Mouse (Mus musculus): ENCODE results near the gene Nfkb1.

Nfkb1 gene

DNA sequence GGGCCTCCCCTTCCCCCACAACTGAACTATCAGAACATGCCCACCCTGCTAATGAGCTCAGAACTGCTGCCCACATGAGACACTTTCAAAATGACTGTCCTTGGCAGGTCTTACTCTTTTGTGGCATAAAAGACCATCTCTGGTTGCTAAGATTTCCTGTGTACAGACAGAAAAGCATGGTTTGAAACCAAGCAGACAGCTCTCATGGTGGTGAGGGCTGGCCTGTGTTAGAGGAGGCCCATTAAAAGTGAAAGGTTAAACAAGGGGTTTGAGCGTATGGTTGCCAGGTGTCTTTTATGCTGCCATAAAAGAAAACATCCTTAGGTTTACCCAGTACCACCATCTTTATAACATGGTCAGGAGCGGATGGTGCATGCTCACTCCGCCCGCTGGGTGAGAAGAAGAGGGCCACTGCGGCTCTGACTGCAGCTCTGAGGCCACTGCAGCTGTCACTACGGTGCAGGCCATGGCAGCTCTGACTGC lies 25.5 kb downstream of the Nfkb1 start:
- DNase-seq, result no peak

DNA sequence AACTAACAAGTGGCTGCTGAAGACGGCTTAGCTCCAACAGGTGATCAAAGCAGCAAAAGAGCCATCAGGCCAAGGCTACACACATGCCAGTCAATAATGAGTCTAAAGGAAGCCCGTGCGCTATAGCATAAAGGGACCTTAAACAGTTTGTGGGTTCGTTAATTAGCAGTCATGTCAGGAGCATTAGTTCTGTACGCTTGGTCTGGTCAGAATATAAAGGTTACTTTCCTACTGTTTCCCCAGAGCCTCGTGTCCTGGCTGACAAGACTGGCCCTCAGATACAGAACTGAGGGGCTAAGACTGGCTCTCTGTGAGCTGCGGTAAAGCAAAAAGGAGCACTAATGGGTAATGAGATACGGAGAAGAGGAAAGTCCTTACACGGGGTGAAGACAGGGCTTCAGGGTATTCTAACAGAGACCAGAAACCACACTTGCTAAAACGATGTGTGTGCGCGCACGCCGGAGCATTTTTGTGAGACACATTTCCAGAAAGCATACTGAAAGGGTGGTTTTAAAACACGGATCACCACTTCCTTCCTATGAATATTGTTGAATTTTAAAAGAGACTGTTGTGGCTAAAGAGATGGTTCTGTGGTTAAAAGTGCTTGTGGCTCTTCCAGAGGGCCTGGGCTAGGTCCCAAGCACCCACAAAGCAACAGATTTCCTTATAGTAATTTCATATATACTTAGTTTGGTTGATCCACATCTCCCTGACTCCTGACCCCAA lies 29.0 kb downstream of the Nfkb1 start:
- no peak for DNase-seq

DNA sequence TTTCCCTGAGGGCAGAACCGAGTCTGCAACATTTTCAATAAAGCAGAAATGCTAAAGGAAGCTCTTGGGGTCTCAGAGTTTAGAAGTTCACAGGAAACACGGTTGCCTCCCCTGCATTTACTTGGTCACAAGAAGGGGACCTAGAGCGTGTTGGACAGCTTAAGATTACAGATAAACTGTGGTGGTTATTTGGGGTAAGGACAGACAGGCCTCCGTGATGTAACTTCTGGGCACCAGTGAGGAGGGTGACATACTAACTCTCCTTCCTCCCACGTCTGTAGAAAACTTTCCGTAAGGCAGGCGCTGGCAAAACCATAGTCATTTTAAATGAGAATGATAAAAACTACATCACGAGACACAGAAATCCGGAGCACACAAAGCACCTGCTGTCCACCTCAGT lies 29.6 kb downstream of the Nfkb1 start:
- no peak for DNase-seq

- DNase-seq, result no peak
These were observed 32.7 kb downstream of the Nfkb1 start for GRCm38 (mm10) chr3:135658540-135659097.

DNA sequence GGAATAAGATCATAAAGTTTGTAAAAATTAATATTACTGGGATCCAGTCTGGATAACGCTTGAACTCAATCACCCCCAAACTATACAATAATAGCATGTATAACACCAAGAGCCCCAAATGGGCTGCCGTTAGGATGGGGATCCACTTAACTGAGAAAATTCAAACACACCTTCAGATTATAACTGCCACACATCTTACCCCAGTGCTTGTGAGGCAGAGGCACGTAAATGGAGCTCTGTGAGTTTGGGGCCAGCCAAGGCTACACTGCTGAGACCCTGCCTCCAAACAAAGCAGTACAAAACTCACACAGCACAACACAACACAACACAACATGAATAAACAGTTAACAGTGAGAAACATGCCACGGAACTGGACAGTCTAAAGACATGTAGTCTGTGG lies 35.2 kb downstream of the Nfkb1 start:
- no peak for DNase-seq

DNA sequence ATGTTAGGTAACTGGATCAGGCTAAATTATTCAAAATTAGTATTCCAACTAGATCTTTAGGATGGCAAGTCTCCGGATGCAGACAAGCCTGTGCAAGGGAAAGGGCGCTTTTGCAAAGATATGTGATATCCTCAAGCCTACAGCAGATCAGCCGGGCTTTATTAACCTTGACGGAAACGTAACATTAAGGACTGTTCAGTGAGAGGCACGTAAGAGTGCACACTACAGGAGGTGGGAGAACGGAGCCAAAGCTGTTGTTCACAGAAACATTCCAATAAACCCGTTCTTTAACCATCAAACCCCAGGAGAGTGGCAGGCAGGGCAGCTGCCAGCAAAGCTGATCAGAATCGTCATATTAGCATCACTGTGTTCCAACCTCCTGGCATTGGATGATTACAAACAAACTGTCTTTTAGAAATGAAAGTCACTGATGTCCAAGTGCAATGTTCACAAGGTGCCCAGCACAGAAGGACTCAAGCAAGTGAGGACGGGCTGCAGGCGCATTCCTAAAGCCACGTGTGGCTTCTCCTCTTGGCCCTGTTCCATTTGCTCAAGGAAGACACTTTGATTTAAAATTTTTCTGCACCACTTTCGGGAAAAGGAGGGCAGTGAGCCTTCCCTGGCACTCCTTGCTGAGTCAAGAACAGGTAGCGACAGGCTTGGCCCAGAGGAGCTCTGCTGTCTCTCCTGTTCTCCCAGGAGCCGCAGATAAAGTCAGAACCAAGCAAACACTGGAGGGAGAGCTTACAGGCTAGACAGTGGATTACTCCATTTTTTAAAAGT lies 40.4 kb downstream of the Nfkb1 start:
- no peak for DNase-seq

DNA sequence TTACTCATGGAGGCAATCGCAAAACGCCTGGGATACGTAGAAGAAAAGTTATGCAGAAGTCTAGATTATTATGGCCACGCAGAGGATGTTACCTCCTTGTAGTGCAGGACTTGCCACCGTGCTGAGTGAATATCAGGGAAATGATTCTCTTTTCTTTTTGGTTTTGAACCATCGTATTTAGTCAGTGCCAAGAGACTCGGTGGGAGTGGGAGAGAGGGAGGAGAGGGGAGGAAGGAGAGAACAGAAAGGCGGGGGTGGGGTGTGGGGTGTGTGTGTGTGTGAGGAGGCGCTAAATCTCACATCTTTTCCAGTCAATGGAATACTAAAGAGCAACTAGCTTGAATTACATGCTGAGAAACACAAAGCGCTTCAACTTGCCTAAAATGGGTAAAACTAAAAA lies 41.5 kb downstream of the Nfkb1 start:
- no peak for DNase-seq

DNA sequence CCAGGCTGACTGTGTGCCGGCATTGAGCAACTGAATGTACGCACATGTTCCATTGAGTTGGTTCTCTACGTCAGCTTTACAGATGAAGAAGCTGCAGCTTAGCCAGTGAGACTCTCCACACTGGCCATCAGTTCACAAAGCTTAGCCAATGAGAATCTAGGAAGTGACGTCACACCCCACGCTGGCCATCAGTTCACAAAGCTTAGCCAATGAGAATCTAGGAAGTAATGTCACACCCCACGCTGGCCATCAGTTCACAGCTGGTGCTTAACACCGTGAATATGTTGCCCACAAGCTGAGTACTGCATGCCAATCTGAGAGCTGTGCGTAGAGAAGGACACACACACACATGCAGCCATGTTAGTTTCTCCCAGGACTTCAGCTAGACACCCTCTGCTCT lies 42.8 kb downstream of the Nfkb1 start:
- DNase-seq, result no peak

- DNase-seq, result no peak
These were observed 44.7 kb downstream of the Nfkb1 start for GRCm38 (mm10) chr3:135646622-135647021.

DNA sequence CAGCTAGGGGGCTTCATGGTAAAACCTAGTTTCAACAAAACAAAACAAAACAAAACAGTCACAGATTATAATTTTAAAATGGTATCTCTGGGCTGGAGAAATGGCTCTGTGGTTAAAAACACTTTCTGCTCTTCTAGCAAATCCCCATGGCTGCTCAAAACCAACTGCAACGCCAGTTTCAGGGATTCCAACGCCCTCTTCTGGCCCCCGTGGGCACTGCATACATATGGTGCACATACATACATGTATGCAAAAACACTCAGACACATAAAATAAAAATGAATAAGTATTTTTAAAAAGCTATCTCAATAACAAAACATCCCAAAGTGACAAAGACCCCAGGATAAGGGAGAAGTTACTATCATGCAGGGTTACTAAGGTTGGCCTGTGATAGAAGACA lies 46.4 kb downstream of the Nfkb1 start:
- DNase-seq, result no peak

GRCm38 (mm10) chr3:135641623-135641915 lies 49.8 kb downstream of the Nfkb1 start:
- no peak for DNase-seq

DNA sequence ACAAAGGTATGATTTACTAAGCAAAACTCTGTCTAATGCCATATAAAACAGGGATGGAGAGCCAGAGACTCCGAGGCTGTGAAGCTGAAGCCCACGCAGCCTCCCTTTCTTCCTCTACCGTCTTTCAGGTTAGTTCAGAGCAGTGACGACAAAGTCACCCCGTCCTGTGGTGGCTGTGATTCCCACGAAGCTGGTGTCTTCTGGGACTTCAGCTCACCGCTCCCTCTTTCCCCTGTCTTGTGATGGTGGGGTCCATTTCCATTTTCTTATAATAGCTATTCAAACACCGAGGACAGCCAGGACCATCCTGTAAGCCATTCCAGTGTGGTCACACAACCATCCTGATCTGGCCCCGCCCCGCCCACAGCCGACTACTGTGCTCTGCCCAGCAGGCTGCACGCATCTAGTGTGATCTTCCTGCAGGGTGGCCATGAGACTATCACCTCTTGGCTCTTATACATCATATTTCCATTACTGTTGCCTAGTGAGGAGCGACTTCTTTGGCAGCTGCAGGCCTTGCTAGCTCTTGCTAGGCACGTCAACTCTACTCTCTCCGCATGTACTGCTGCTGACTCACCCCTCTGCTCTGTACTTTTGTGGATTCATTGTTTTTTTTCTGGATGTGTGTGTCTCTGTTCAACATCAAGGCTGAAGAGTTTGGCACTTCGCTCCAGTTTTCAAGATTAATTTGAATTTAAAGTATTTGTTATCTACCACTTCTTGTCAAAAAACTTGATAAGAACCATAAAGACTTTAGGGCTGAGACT lies 50.3 kb downstream of the Nfkb1 start:
- DNase-seq, result no peak

DNA sequence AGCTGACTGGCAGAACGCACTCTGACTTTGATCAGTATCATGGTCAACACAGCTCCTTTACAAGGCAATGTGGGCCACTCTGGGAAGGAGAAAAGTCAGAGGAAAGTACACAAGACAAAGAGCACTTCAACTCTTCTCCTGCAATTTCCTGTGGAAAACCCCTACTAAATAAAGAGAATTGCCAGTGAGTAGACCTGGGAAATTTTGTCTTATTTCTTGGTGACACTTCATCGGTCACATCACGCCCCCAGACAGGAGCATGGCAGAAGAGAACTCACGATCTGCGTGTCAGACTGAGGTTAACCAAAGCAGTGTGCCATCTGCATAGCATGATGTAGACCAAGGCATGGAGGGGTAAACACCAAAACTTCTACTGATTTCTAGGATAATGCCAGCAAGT lies 51.1 kb downstream of the Nfkb1 start:
- no peak for DNase-seq

DNA sequence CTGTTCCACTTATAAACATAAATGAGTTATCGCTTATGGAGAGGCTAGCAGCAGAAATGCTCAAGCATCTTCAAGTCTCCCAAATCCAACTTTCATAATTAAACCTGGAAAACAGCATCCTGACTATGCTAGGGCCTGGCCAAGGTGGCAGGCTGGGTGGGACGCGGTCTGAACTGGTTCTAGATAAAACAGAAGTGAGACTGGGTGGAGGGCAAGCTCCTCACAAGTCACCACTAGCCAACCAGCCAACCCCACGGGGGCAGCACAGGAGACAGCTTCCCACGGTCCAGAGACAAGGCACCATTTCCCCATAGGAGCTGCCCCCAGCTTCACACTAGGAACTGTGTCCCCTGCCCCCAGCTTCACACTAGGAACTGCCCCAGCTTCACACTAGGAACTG lies 53.8 kb downstream of the Nfkb1 start:
- no peak for DNase-seq

DNA sequence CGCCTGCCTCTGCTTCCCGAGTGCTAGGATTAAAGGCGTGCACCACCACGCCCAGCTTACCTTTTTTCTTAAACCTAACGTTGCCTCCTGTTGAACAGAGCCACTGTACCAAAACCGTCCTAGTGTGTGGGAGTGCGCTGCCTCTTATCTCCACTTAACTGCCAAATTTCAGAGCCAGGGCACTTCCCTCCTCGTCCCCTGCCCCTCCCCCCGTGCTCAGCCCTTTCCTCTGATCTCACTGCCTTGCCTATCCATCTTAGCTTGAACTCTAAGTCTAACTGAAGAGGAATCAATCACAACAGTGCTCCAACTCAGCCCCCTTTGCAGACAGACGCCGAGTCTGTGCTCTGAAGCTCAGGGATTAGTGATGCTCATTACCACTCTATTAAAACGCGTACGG lies 54.9 kb downstream of the Nfkb1 start:
- DNase-seq, result no peak

GRCm38 (mm10) chr3:135635646-135636434 lies 55.5 kb downstream of the Nfkb1 start:
- no peak for DNase-seq

- DNase-seq, result no peak
These were observed 56.3 kb downstream of the Nfkb1 start for GRCm38 (mm10) chr3:135635030-135635429.

DNA sequence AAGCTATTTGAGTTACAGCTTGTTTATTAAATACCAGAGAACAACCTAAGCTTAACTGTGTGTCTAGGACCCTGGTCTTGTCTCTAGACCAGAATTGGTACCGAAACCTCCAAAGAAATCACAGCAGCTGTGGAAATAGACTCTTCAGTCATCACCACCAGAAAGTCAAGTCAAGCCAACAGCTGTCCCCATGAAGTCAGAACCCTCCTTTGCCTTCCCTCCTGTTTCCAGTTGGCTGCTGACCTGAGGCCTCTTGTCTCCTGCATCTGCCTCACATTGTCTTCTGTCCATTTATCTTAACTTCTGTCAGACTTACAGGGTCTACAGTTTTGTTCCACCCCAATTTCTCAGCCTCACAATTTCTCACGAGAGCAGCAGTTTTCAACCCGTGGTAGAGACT lies 57.1 kb downstream of the Nfkb1 start:
- DNase-seq, result no peak

DNA sequence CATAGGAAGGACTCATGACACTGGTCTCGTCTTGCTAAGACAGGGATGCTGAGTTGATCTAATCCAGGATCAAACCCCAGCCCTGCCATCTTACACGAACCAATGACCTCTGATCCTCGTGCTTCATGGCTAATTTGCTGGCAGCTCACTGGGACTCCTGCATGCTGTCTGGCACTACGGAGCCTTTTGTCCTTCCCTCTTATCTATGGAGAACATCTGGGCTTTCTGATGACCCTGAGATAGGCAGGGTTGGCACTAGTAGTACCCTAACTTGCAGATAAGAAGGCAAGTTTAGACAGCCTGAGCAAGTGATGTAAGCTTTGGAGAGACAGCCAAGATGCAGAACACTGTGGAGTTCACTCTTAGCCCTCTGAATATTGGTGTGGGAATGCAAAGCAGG lies 59.5 kb downstream of the Nfkb1 start:
- DNase-seq, result no peak

GRCm38 (mm10) chr3:135631096-135631457 lies 60.3 kb downstream of the Nfkb1 start:
- DNase-seq, result no peak

- DNase-seq, result peak; percentile 19
These were observed 60.8 kb downstream of the Nfkb1 start for GRCm38 (mm10) chr3:135630430-135631095.

DNA sequence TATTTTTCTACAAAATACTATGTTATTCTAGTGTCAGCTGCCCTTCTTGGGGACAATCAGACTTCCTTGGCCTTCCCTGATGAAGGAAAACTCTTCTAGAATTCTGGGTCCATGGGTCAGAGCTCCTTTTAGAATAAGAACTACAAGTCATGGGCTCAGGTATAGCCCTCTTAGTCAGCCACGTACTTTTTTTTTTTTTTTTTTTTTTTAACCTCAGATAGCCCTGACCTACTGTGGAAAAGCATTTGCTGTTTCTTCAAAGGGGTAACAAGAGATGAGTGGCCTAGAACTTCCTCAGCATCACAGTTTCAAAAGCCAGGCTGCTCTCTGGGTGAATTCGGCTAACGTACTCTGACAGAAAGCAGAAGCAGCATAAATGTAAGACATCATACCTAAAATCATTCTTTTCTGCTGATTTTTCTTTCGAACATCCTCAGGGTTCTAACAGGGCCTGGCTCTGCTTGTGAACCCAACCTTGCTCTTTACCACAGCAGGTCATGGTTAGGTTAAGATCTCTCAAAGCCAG lies 61.5 kb downstream of the Nfkb1 start:
- DNase-seq, result no peak

All from right cerebral cortex, postnatal 4 days (tissue).